Mouse (Mus musculus): ENCODE data around the gene Ebi3. TPM values are rescaled to one million over a fixed set of nuclear protein-coding genes. Genes with fewer than 3 reads are reported as not detected.

The Ebi3 gene
- polyA plus RNA-seq, 1 experiment from 2014 or later = 3.8 TPM

DNA sequence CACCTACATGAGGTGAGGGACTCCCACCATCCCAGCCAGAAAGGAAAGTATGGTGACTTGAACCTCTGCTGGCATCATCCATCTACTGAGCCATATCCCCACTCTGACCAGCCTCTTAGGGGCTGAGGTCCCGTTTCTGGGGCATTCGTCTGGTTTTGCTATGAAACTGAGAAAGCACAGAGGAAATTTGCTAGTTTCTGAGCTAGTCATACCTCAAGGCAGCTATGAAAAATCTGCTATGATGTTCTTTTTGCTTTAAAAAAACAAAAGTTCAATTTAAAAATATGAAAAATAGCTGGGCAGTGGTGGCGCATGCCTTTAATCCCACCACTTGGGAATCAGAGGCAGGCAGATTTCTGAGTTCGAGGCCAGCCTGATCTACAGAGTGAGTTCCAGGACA is 3.8 kb upstream of the Ebi3 start:
- no peaks in the 10 kb centered on the region for H3K36me3 ChIP-seq
- no peaks in the 10 kb centered on the region; the same call in 1 of the 2 replicates for H3K4me1 ChIP-seq
- H3K9ac ChIP-seq = no peak overlapping the region
- no peak for ATAC-seq (ENCODE audit: insufficient number of reproducible peaks, low FRiP score, low TSS enrichment, low read depth)
- no peak overlapping the region for H3K4me2 ChIP-seq
- whole genome bisulfite sequencing = 89% methylated on average over 4 of the region's 4 CpGs
- no peak overlapping the region for H3K27ac ChIP-seq
- H3K27me3 ChIP-seq = peaks cover 11% of the 10 kb centered on the region; the same call in 1 of the 2 replicates
- no peaks in the 10 kb centered on the region for H3K9me3 ChIP-seq
- H3K4me3 ChIP-seq = no peak overlapping the region

DNA sequence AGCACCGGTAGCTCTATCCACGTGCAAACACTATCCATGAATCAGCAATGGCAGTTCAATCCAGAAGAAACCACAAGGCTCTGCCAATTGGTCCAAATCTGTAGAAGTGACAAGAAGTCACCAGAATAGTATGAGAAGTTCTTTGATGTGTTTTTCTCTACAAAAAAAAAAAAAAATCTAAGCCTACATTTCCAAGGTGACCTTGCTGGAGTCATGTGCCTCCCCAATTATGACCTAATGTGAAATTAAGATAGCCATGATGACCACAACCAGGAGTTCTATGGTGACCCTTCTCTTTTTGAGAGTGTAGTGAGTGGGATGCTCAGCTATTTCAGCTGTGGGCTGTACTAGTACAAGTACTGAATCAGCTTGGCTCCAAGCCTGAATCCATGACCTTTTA is 3.0 kb upstream of the Ebi3 start, which contains the start of gene Zfp119b:
Zfp119b (minus strand) TSS at position 101 of the 400 bp plus-strand sequence.
- Histone ChIP-seq H3K9me3 (no peaks in the 10 kb centered on the region), H3K36me3 (no peaks in the 10 kb centered on the region), H3K4me2 (no peak within 1 kb of the TSS), H3K27ac (no peak within 1 kb of the TSS), H3K4me3 (no peak within 1 kb of the TSS), H3K9ac (no peak within 1 kb of the TSS), H3K4me1 (no peaks in the 10 kb centered on the region), H3K27me3 (peaks cover 18% of the 10 kb centered on the region)
- no peak for ATAC-seq (ENCODE audit: insufficient number of reproducible peaks, low FRiP score, low TSS enrichment, low read depth)
- 90% methylated on average over 2 of the region's 2 CpGs for WGBS

DNA sequence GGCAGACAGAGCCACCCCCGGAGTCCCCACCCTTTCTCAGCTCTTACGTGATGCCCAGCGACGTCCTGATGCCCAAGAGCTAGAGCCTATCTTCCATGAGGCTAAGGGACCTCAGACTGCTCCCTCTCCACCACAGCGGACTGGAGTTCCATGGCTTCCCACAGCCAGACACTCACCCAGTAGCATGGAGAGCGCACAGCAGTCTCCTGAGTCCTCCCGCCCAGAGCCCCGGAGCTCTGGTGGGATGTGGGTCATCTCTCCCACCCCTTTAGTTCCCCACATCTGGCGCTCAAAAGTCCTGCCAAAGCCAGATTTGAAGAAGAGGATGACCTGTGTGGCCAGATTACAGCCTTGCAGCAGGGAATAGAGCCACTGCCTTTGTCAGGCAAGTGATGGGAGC is 1.8 kb upstream of the Ebi3 start:
- no peak overlapping the region for H3K4me3 ChIP-seq
- H3K4me1 ChIP-seq = no peaks in the 10 kb centered on the region
- no peak overlapping the region for H3K4me2 ChIP-seq
- 80% methylated on average over 9 of the region's 9 CpGs for WGBS
- H3K36me3 ChIP-seq = no peaks in the 10 kb centered on the region
- peaks cover 26% of the 10 kb centered on the region for H3K27me3 ChIP-seq
- H3K9me3 ChIP-seq = no peaks in the 10 kb centered on the region
- H3K27ac ChIP-seq = no peak overlapping the region
- H3K9ac ChIP-seq = no peak overlapping the region
- no peak for ATAC-seq (ENCODE audit: insufficient number of reproducible peaks, low FRiP score, low TSS enrichment, low read depth)

DNA sequence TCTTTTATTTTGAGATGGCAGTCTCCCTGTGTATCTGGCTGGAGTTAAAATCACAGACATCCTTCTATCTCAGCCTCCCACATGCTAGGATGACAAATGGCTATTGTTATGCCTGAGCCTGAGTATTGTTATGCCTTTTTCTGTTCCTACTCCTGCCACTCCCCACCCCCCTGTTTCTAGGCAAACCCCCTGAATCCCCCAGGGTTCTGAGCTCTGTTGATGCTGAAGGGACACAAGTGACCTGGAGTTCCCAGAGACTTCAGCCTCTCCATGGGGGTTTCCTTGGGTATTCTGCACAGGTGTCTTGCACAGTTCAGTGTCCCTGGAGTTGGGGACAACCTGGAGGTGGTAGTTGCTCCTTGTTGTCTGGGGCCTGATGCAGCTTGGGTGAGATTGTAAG is 399 bp upstream of the Ebi3 start:
- H3K27ac ChIP-seq = no peak overlapping the region
- no peak overlapping the region for H3K4me2 ChIP-seq
- ATAC-seq (ENCODE audit: insufficient number of reproducible peaks, low FRiP score, low TSS enrichment, low read depth) = no peak
- H3K4me1 ChIP-seq = peaks cover 8% of the 10 kb centered on the region; the same call in 1 of the 2 replicates
- H3K27me3 ChIP-seq = peaks cover 26% of the 10 kb centered on the region
- H3K9ac ChIP-seq = no peak overlapping the region
- H3K9me3 ChIP-seq = no peaks in the 10 kb centered on the region
- no peak overlapping the region for H3K4me3 ChIP-seq
- no peaks in the 10 kb centered on the region for H3K36me3 ChIP-seq

DNA sequence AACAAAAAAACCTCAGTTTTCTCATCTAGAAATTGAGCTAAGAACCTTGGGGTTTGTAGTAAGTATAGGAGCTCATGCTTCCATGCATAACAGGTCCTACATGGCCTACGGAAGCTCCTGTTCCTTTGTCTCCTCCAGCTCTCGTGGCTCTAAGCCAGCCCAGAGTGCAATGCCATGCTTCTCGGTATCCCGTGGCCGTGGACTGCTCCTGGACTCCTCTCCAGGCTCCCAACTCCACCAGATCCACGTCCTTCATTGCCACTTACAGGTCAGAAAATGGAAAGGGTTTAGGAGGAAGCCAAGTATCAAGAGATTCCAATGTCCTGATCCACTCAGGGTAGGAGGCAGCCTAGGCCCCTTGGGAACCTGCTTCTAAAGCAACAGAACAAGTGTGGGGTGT is 1.3 kb downstream of the Ebi3 start:
- H3K4me1 ChIP-seq = peaks cover 20% of the 10 kb centered on the region
- no peak overlapping the region for H3K27ac ChIP-seq
- WGBS = 73% methylated on average over 6 of the region's 6 CpGs
- no peak overlapping the region for H3K4me2 ChIP-seq
- no peaks in the 10 kb centered on the region for H3K36me3 ChIP-seq
- H3K4me3 ChIP-seq = no peak overlapping the region
- H3K27me3 ChIP-seq = peaks cover 26% of the 10 kb centered on the region
- no peaks in the 10 kb centered on the region for H3K9me3 ChIP-seq
- no peak overlapping the region for H3K9ac ChIP-seq
- no peak for ATAC-seq (ENCODE audit: insufficient number of reproducible peaks, low FRiP score, low TSS enrichment, low read depth)

DNA sequence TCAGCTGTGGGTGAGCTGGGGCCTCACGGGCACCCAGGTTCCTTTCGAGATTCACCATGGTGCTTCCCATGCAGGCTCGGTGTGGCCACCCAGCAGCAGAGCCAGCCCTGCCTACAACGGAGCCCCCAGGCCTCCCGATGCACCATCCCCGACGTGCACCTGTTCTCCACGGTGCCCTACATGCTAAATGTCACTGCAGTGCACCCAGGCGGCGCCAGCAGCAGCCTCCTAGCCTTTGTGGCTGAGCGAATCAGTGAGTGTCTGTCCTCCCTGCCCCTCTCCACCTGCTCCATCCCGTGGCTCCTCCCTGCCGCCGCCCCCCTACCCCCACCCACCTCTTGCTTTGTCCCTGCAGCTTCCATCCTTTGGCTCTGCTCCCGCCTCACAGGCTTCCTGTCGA is 1.8 kb downstream of the Ebi3 start:
- Histone ChIP-seq H3K4me1 (peaks cover 20% of the 10 kb centered on the region), H3K4me2 (no peak overlapping the region), H3K36me3 (no peaks in the 10 kb centered on the region), H3K4me3 (no peak overlapping the region), H3K9me3 (no peaks in the 10 kb centered on the region), H3K9ac (no peak overlapping the region), H3K27me3 (peaks cover 26% of the 10 kb centered on the region), H3K27ac (no peak overlapping the region)
- ATAC-seq (ENCODE audit: insufficient number of reproducible peaks, low FRiP score, low TSS enrichment, low read depth) = no peak
- 37% methylated on average over 16 of the region's 16 CpGs for WGBS

DNA sequence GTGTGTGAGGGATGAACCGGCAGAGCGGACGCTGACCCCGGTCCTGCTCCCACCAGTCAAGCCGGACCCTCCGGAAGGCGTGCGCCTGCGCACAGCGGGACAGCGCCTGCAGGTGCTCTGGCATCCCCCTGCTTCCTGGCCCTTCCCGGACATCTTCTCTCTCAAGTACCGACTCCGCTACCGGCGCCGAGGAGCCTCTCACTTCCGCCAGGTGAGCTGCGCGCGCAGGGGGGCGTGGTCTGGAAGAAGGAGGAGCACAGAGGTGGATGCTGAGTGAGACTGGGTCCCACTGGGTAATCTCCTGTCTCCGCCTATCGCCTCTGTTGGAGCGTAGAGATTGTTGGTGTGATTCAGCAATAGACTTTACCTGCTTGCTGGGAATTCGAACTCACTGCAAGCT is 3.7 kb downstream of the Ebi3 start:
- H3K27ac ChIP-seq = no peak overlapping the region
- 2% methylated on average over 26 of the region's 26 CpGs for WGBS
- no peak for ATAC-seq (ENCODE audit: insufficient number of reproducible peaks, low FRiP score, low TSS enrichment, low read depth)
- no peaks in the 10 kb centered on the region for H3K9me3 ChIP-seq
- H3K36me3 ChIP-seq = peaks cover 4% of the 10 kb centered on the region
- peaks cover 27% of the 10 kb centered on the region for H3K4me1 ChIP-seq
- peaks cover 19% of the 10 kb centered on the region for H3K27me3 ChIP-seq
- H3K4me3 ChIP-seq = peak overlapping the region; percentile 47
- H3K9ac ChIP-seq = 0 out of 2 replicates have a peak overlapping the region, but pooled peaks have one; percentile 33
- peak overlapping the region; percentile 76 for H3K4me2 ChIP-seq

DNA sequence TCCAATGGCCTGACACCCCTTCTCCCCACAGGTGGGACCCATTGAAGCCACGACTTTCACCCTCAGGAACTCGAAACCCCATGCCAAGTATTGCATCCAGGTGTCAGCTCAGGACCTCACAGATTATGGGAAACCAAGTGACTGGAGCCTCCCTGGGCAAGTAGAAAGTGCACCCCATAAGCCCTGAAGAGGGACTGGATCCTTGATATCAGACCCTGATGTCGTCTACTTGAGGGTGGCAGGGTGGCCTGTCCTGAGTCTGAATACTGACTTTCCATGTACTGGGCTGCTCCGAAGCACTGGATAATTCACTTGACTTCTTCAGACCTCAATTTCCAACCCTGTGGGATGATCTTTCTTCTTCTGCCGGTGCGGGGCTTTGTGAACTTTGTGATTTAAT is 4.2 kb downstream of the Ebi3 start:
- H3K27me3 ChIP-seq = peaks cover 15% of the 10 kb centered on the region
- no peak overlapping the region for H3K27ac ChIP-seq
- peaks cover 27% of the 10 kb centered on the region for H3K4me1 ChIP-seq
- H3K4me2 ChIP-seq = peak overlapping the region; percentile 76
- no peaks in the 10 kb centered on the region for H3K9me3 ChIP-seq
- peaks cover 9% of the 10 kb centered on the region for H3K36me3 ChIP-seq
- no peak for ATAC-seq (ENCODE audit: insufficient number of reproducible peaks, low FRiP score, low TSS enrichment, low read depth)
- H3K4me3 ChIP-seq = peak overlapping the region; percentile 47
- WGBS = 32% methylated on average over 6 of the region's 6 CpGs
- no peak overlapping the region for H3K9ac ChIP-seq

DNA sequence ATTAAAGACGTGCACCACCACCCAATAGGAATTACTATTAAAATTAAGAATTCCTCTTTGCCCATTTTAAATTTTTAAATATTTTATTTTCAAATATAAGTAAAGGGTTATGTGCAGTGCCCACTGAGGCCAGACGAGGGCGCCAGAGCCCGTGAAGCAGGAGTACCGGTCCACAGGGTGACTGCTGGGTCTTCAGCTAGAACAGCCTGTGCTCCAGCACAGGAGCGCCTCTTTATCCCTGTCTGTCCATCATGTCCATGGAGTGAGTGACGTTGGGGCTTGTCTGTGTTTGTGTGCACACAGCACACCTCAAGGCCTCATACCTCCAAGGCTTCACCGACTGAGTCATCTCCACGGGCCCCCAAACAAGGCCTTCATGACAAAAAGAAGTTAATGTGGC is 4.7 kb downstream of the Ebi3 start:
- Histone ChIP-seq H3K36me3 (peaks cover 15% of the 10 kb centered on the region), H3K9ac (0 out of 2 replicates have a peak overlapping the region, but pooled peaks have one; percentile 8), H3K4me3 (no peak overlapping the region), H3K4me1 (peaks cover 27% of the 10 kb centered on the region), H3K27me3 (peaks cover 15% of the 10 kb centered on the region), H3K4me2 (no peak overlapping the region), H3K27ac (no peak overlapping the region; the same call in 1 of the 2 replicates), H3K9me3 (no peaks in the 10 kb centered on the region)
- no peak for ATAC-seq (ENCODE audit: insufficient number of reproducible peaks, low FRiP score, low TSS enrichment, low read depth)
- 15% methylated on average over 9 of the region's 9 CpGs for WGBS

DNA sequence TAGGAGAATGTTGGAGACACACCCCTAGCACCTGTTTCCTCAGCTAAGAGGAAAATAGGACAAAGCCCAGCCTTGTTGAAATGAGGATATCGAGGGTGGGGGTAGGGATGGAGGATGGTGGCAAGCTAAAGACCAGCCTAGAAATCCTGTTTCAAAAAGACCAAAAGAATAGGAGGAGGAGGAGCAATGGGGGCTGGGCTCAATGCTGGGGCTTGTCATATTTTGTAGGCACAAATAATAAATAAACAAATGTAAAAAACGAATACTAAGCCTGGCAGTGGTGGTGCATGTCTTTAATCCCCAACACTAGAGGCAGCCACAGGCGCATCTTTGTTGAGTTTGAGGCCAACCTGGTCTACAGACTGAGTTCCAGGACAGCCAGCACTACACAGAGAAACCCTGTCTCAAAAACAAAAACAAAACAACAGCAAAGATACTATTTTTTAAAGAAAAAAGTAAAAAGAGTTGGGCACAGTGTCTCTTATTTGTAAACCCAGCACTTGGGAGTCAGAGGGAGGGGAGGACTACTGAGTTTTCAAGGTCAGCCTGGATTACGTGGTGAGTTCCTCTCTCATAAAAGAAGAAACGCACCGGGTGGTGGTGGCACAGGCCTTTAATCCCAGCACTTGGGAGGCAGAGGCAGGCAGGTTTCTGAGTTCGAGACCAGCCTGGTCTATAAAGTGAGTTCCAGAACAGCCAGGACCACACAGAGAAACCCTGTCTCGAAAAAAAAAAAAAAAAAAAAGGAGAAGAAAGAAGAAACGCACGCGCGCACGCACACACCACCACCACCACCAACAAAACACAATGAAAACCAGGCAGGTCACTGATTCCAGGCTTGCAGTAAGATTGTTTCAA is 5.5 kb downstream of the Ebi3 start:
- Histone ChIP-seq H3K4me3 (peak overlapping the region; percentile 62), H3K4me1 (peaks cover 28% of the 10 kb centered on the region), H3K36me3 (peaks cover 18% of the 10 kb centered on the region), H3K27ac (peak overlapping the region; percentile 98), H3K9ac (peak overlapping the region; percentile 26; the same call in 1 of the 2 replicates), H3K4me2 (peak overlapping the region; percentile 70), H3K9me3 (no peaks in the 10 kb centered on the region), H3K27me3 (peaks cover 15% of the 10 kb centered on the region)
- ATAC-seq (ENCODE audit: insufficient number of reproducible peaks, low FRiP score, low TSS enrichment, low read depth) = no peak
- WGBS = 81% methylated on average over 13 of the region's 13 CpGs

DNA sequence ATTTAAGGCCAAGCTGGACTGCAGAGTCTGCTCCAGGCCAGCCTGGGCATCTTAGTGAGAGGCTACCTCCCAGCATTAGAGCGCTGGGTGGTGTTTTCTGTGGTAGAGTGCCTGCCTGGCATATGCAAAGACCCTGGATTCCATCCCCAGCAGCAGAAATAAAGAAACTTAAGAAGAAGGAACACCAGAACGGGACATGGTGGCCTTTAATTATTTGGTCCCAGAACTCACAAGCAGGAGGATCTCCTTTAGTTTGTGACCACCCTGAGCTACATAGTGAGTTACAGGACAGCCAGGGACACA is 6.1 kb downstream of the Ebi3 start:
- peak overlapping the region; percentile 70 for H3K4me2 ChIP-seq
- H3K27ac ChIP-seq = peak overlapping the region; percentile 98
- peaks cover 18% of the 10 kb centered on the region for H3K36me3 ChIP-seq
- peak overlapping the region; percentile 62 for H3K4me3 ChIP-seq
- WGBS = 27% methylated on average over 2 of the region's 2 CpGs
- no peak for ATAC-seq (ENCODE audit: insufficient number of reproducible peaks, low FRiP score, low TSS enrichment, low read depth)
- peaks cover 32% of the 10 kb centered on the region for H3K4me1 ChIP-seq
- peaks cover 15% of the 10 kb centered on the region for H3K27me3 ChIP-seq
- H3K9me3 ChIP-seq = no peaks in the 10 kb centered on the region
- peak overlapping the region; percentile 26; the same call in 1 of the 2 replicates for H3K9ac ChIP-seq

DNA sequence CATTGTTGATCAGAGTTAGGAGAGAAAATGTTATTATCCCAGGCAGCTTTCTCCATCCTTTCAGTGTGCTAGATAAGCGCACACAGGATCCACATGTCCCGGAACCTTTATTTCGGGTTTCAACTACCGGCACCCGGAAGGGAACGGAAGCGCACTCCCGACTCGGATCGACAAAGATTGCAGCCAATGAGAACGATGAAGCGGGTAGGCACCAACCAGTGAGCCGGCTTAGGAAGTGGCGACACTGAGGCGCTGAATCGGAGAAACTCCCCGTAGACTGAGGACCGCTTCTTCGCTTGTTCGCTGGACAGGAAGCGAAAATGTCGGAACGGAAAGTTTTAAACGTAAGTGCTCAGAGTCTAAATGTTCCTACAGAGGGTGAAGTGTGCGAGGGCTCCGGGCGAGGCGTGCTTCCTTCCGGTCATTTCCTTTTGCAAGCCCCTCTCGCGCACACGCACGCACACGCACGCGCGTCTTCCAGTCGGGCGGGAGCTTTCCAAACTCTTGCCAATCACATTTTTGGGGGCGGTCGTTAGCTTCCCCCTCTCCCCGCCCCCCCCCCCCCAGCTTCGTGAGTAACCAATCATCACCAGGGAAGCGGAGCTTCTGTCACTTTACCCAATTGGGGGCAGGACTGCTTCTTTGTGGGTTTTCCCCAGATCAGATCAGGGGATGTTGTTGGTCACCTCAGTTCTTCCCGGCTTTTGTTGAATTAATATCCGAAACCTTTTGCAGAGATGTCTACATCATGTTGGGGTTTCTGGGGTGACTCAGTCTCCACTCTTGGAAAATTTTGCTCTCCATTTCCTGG is 6.7 kb downstream of the Ebi3 start, which contains the start of gene Yju2:
Yju2 (plus strand) TSS at position 182 of the 811 bp plus-strand sequence.
- Histone ChIP-seq H3K9me3 (no peaks in the 10 kb centered on the region), H3K4me1 (peaks cover 32% of the 10 kb centered on the region), H3K27me3 (peaks cover 10% of the 10 kb centered on the region), H3K4me2 (peak within 1 kb of the TSS; percentile 70), H3K36me3 (peaks cover 23% of the 10 kb centered on the region), H3K4me3 (peak within 1 kb of the TSS; percentile 62), H3K27ac (peak within 1 kb of the TSS; percentile 98), H3K9ac (peak within 1 kb of the TSS; percentile 39)
- under 1% methylated on average over 45 of the region's 46 CpGs for WGBS
- peak; percentile 91 for ATAC-seq (ENCODE audit: insufficient number of reproducible peaks, low FRiP score, low TSS enrichment, low read depth)

Measured in limb, embryonic 15.5 days (tissue).